Mouse (Mus musculus) bone marrow macrophage, adult 2 months (primary cell): ENCODE measurements around the gene Dnaja4. TPM values are rescaled to one million over a fixed set of nuclear protein-coding genes. Genes with fewer than 3 reads are reported as not detected.
"Not testable (repeated sequence)": the region's sequence is repeated elsewhere in the genome, so short reads cannot be mapped to it uniquely, and the experiment has no call there.

Experiments used
- H3K27ac ChIP-seq: 2 replicates; pipeline ENCODE4 v1.5.1; 2012; ENCODE audit warnings: low read depth, low read length; ENCODE audit not compliant: insufficient read depth
- H3K4me1 ChIP-seq: 2 replicates; pipeline ENCODE4 v1.6.1; 2012; ENCODE audit warnings: low read length; ENCODE audit not compliant: control insufficient read depth, insufficient read depth
- H3K4me3 ChIP-seq: 2 replicates; pipeline ENCODE4 v1.5.1; 2012; ENCODE audit warnings: mild to moderate bottlenecking, low read length, moderate library complexity; ENCODE audit not compliant: insufficient read depth
- CTCF ChIP-seq: IDR thresholded peaks from 2 replicates; pipeline ENCODE4 v1.5.1; 2012; ENCODE audit warnings: low read depth, mild to moderate bottlenecking, low read length, moderate library complexity
- POLR2A ChIP-seq: IDR thresholded peaks from 2 replicates; pipeline ENCODE4 v1.6.1; 2012; ENCODE audit warnings: mild to moderate bottlenecking, low read depth, low read length, borderline replicate concordance
- polyA plus RNA-seq: library from polyadenylated mRNA; stranded (reverse); fragments of >200 nt; gene quantifications from 2 replicates; pipeline ENCODE4 v1.2.4, GENCODE M21; 2012; ENCODE audit not compliant: missing spikeins, insufficient read depth, insufficient read length

The Dnaja4 gene
- polyA plus RNA-seq, 1 experiment, result 0.19 TPM

GRCm38 (mm10) chr9:54671962-54672361 is 26.7 kb upstream of the Dnaja4 start:
- H3K27ac ChIP-seq, result no peak overlapping the region

GRCm38 (mm10) chr9:54673887-54674286 is 24.8 kb upstream of the Dnaja4 start:
- Histone ChIP-seq H3K27ac (no peak overlapping the region), H3K4me3 (no peak overlapping the region), H3K4me1 (no peaks in the 10 kb centered on the region)
- TF ChIP-seq CTCF (no peak), POLR2A (no peak)

More at GRCm38 (mm10) chr9:54671962-54672361, 26.7 kb upstream of the Dnaja4 start:
- H3K4me3 ChIP-seq, result no peak overlapping the region
- no peaks in the 10 kb centered on the region for H3K4me1 ChIP-seq
- TF ChIP-seq CTCF (no peak), POLR2A (no peak)

GRCm38 (mm10) chr9:54676531-54676986 is 22.1 kb upstream of the Dnaja4 start:
- no peak overlapping the region for H3K27ac ChIP-seq
- no peaks in the 10 kb centered on the region for H3K4me1 ChIP-seq
- H3K4me3 ChIP-seq, result peak overlapping the region; percentile 43
- TF ChIP-seq CTCF, result peak; percentile 86
- TF ChIP-seq POLR2A, result no peak

GRCm38 (mm10) chr9:54682846-54683245 is 15.8 kb upstream of the Dnaja4 start:
- Histone ChIP-seq H3K27ac (no peak overlapping the region), H3K4me1 (no peaks in the 10 kb centered on the region), H3K4me3 (no peak overlapping the region)
- TF ChIP-seq POLR2A (no peak), CTCF (no peak)

GRCm38 (mm10) chr9:54683814-54684605 is 14.7 kb upstream of the Dnaja4 start:
- no peak overlapping the region for H3K4me3 ChIP-seq
- H3K27ac ChIP-seq, result no peak overlapping the region
- no peak for TF ChIP-seq POLR2A
- no peak for TF ChIP-seq CTCF
- H3K4me1 ChIP-seq, result no peaks in the 10 kb centered on the region

- Histone ChIP-seq H3K27ac (no peak overlapping the region), H3K4me1 (no peaks in the 10 kb centered on the region), H3K4me3 (no peak overlapping the region)
- TF ChIP-seq POLR2A (no peak), CTCF (no peak)
Observed at GRCm38 (mm10) chr9:54687246-54688236, 11.1 kb upstream of the Dnaja4 start.

GRCm38 (mm10) chr9:54689446-54689845 is 9.2 kb upstream of the Dnaja4 start:
- no peak overlapping the region for H3K4me3 ChIP-seq
- no peak overlapping the region for H3K27ac ChIP-seq
- no peak for TF ChIP-seq CTCF
- no peak for TF ChIP-seq POLR2A
- 0 out of 2 replicates have a peak, but pooled peaks cover 2% of the 10 kb centered on the region for H3K4me1 ChIP-seq

- not testable (repeated sequence) for H3K4me1 ChIP-seq, H3K4me3 ChIP-seq, H3K27ac ChIP-seq
Observed at GRCm38 (mm10) chr9:54690697-54691096, 8.0 kb upstream of the Dnaja4 start.

GRCm38 (mm10) chr9:54691241-54691805 is 7.3 kb upstream of the Dnaja4 start:
- H3K4me3 ChIP-seq, result peak overlapping the region; percentile 18; the same call in 1 of the 2 replicates
- H3K27ac ChIP-seq, H3K4me1 ChIP-seq: not testable (repeated sequence)

- H3K4me1 ChIP-seq, result 0 out of 2 replicates have a peak, but pooled peaks cover 3% of the 10 kb centered on the region
- peak overlapping the region; percentile 60 for H3K4me3 ChIP-seq
- H3K27ac ChIP-seq, result no peak overlapping the region
- TF ChIP-seq POLR2A (no peak), CTCF (no peak)
Observed at GRCm38 (mm10) chr9:54699087-54699344, 343 bp downstream of the Dnaja4 start.
